Mouse (Mus musculus) ES-Bruce4 (cell line): ENCODE measurements around the gene Atad5. TPM values are rescaled to one million over a fixed set of nuclear protein-coding genes. Genes with fewer than 3 reads are reported as not detected.

Experiments
- H3K27ac ChIP-seq: 2 replicates; pipeline ENCODE4 v1.5.1; 2012; ENCODE audit warnings: low read length, inconsistent platforms; ENCODE audit not compliant: insufficient read depth
- H3K27me3 ChIP-seq: 2 replicates; pipeline ENCODE4 v1.6.1; 2012; ENCODE audit warnings: mild to moderate bottlenecking, low read length, inconsistent platforms; ENCODE audit not compliant: control insufficient read depth, poor library complexity, insufficient read depth, severe bottlenecking
- H3K36me3 ChIP-seq: 2 replicates; pipeline ENCODE4 v1.6.1; 2012; ENCODE audit warnings: inconsistent platforms, mild to moderate bottlenecking, low read length, moderate library complexity; ENCODE audit not compliant: control insufficient read depth, poor library complexity, insufficient read depth, severe bottlenecking
- H3K4me1 ChIP-seq: one replicate; pipeline ENCODE4 v1.8.1; 2011; ENCODE audit warnings: low read length; ENCODE audit not compliant: control insufficient read depth, insufficient read depth
- H3K4me3 ChIP-seq: 2 replicates; pipeline ENCODE4 v1.5.1; 2011; ENCODE audit warnings: low read depth, mild to moderate bottlenecking, low read length
- H3K9ac ChIP-seq: 2 replicates; pipeline ENCODE4 v1.6.1; 2012; ENCODE audit warnings: low read depth, mild to moderate bottlenecking, inconsistent platforms; ENCODE audit not compliant: poor library complexity, severe bottlenecking
- H3K9me3 ChIP-seq: replicated peaks from 2 replicates; pipeline ENCODE4 v1.6.1; 2012; ENCODE audit warnings: mild to moderate bottlenecking, low read length, inconsistent platforms; ENCODE audit not compliant: control insufficient read depth, poor library complexity, insufficient read depth, severe bottlenecking
- CTCF ChIP-seq: IDR thresholded peaks from one replicate; pipeline ENCODE4 v1.8.1; 2011; ENCODE audit warnings: low read depth, low read length
- EP300 ChIP-seq: IDR thresholded peaks from 2 replicates; pipeline ENCODE4 v1.6.1; 2011; ENCODE audit warnings: low read depth, low read length; ENCODE audit not compliant: insufficient read depth
- POLR2A ChIP-seq: IDR thresholded peaks from one replicate; pipeline ENCODE4 v1.8.1; 2011; ENCODE audit warnings: low read length; ENCODE audit not compliant: insufficient read depth
- polyA plus RNA-seq: library from polyadenylated mRNA; stranded (reverse); fragments of >200 nt; gene quantifications from 2 replicates; pipeline ENCODE4 v1.2.4, GENCODE M21; 2011; ENCODE audit warnings: low read depth; ENCODE audit not compliant: missing spikeins, insufficient read depth, insufficient read length

Gene Atad5
- polyA plus RNA-seq = 25.0 and 26.6 TPM in 2 replicates

GRCm38 (mm10) chr11:80088917-80089816, at the start of gene Atad5:
Gene Atad5, plus strand, starts transcription at chr11:80089400.
- Histone ChIP-seq H3K27me3 (no peaks in the 10 kb centered on the region), H3K9me3 (no peaks in the 10 kb centered on the region), H3K4me1 (no peaks in the 10 kb centered on the region), H3K4me3 (peak within 1 kb of the TSS; percentile 99), H3K36me3 (peaks cover 5% of the 10 kb centered on the region; the same call in 1 of the 2 replicates), H3K9ac (peak within 1 kb of the TSS; percentile 95), H3K27ac (no peak within 1 kb of the TSS)
- TF ChIP-seq CTCF (no peak), EP300 (0 out of 2 replicates have a peak, but pooled peaks have one; percentile 31)

GRCm38 (mm10) chr11:80042615-80043418, 46.4 kb upstream of the Atad5 start:
- TF ChIP-seq EP300 (no peak), CTCF (peak; percentile 79)
- no peaks in the 10 kb centered on the region for H3K4me1 ChIP-seq
- no peak overlapping the region for H3K27ac ChIP-seq
- no peaks in the 10 kb centered on the region for H3K9me3 ChIP-seq
- peaks cover 10% of the 10 kb centered on the region for H3K36me3 ChIP-seq
- H3K27me3 ChIP-seq = no peaks in the 10 kb centered on the region
- H3K4me3 ChIP-seq = no peak overlapping the region
- no peak overlapping the region for H3K9ac ChIP-seq

GRCm38 (mm10) chr11:80043419-80043817, 45.8 kb upstream of the Atad5 start:
- TF ChIP-seq EP300 (no peak), CTCF (no peak), POLR2A (no peak)
- H3K36me3 ChIP-seq = peaks cover 16% of the 10 kb centered on the region
- no peaks in the 10 kb centered on the region for H3K9me3 ChIP-seq
- H3K9ac ChIP-seq = no peak overlapping the region
- no peak overlapping the region for H3K27ac ChIP-seq
- no peak overlapping the region for H3K4me3 ChIP-seq
- no peaks in the 10 kb centered on the region for H3K27me3 ChIP-seq
- H3K4me1 ChIP-seq = no peaks in the 10 kb centered on the region

GRCm38 (mm10) chr11:80046856-80047255, 42.3 kb upstream of the Atad5 start:
- H3K4me3 ChIP-seq = no peak overlapping the region
- H3K9me3 ChIP-seq = no peaks in the 10 kb centered on the region
- H3K4me1 ChIP-seq = no peaks in the 10 kb centered on the region
- no peak overlapping the region for H3K27ac ChIP-seq
- H3K9ac ChIP-seq = no peak overlapping the region
- H3K27me3 ChIP-seq = no peaks in the 10 kb centered on the region
- peaks cover 24% of the 10 kb centered on the region for H3K36me3 ChIP-seq
- TF ChIP-seq EP300 (no peak), CTCF (no peak), POLR2A (no peak)

GRCm38 (mm10) chr11:80050088-80050487, 39.1 kb upstream of the Atad5 start:
- no peaks in the 10 kb centered on the region for H3K9me3 ChIP-seq
- no peak overlapping the region for H3K4me3 ChIP-seq
- TF ChIP-seq CTCF = no peak
- TF ChIP-seq POLR2A = no peak
- TF ChIP-seq EP300 = no peak
- no peaks in the 10 kb centered on the region for H3K27me3 ChIP-seq
- peaks cover 1% of the 10 kb centered on the region for H3K4me1 ChIP-seq
- H3K27ac ChIP-seq = no peak overlapping the region
- H3K9ac ChIP-seq = no peak overlapping the region
- peaks cover 42% of the 10 kb centered on the region for H3K36me3 ChIP-seq
